Mouse (Mus musculus) retina, postnatal 1 day (tissue): ENCODE results near the gene Noto.

Source experiments
- DNase-seq: peaks from one replicate; pipeline ENCODE4 v3.0.0-alpha.2; 2012

Gene Noto

DNA sequence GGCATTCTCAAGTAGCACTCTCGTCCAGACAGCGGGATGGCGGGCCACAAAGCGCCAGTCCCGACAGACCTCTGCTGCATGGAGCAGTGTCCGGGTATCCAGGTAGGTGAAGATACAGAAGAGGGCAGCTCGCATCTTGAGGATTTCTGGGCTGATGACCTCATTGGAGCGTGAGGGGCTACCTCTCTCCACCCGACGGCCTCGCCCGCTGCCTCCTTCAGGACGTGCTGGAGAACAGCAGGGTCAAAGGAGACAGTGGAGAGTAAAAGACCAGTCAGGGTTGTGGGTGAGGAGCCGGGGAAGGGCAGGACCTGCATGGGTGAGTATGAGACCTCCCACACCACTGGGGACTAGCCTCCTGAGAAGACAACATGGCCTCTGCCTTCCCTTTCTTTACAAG lies 54.7 kb downstream of the Noto start:
- DNase-seq = no peak
